Mouse (Mus musculus) CH12.LX (cell line): ENCODE measurements around the gene Krtap19-2. TPM values are rescaled to one million over a fixed set of nuclear protein-coding genes. Genes with fewer than 3 reads are reported as not detected.

Experiments
- DNase-seq: peaks from one replicate; pipeline ENCODE4 v3.0.0-alpha.2; 2013; ENCODE audit errors: extremely low read depth
- H3K27ac ChIP-seq: 2 replicates; pipeline ENCODE4 v1.5.1; 2012; ENCODE audit warnings: low read depth, mild to moderate bottlenecking, control low read depth, moderate library complexity; ENCODE audit not compliant: insufficient read depth
- H3K27me3 ChIP-seq: replicated peaks from 2 replicates; pipeline ENCODE3; 2012; ENCODE audit warnings: inconsistent platforms
- H3K36me3 ChIP-seq, 2 experiments: replicated peaks in 1 of 2; 2 replicates each; pipeline versions ENCODE3 to v1.6.1; 2012; ENCODE audit warnings: inconsistent platforms in 1 of 2, low read length in 1 of 2, mild to moderate bottlenecking in 1 of 2, mixed read lengths in 1 of 2, moderate library complexity in 1 of 2; ENCODE audit not compliant: control insufficient read depth in 1 of 2, insufficient read depth in 1 of 2
- H3K4me1 ChIP-seq, 2 experiments: 2 replicates each; pipeline ENCODE4 v1.6.1; 2012; ENCODE audit warnings: inconsistent platforms in 1 of 2, moderate library complexity in 1 of 2; ENCODE audit not compliant: insufficient read depth in 2 of 2, control insufficient read depth in 1 of 2
- H3K4me2 ChIP-seq: 2 replicates; pipeline ENCODE4 v1.6.1; 2012; ENCODE audit warnings: low read depth, mild to moderate bottlenecking, control low read depth; ENCODE audit not compliant: poor library complexity, insufficient read depth, severe bottlenecking
- H3K4me3 ChIP-seq, 3 experiments: fragments of 150-350 bp in 1 of 3; sonication (generic) in 1 of 3; replicated peaks in 1 of 3; 2 replicates each; pipeline versions ENCODE3 to v1.5.1; 2011 to 2012; ENCODE audit warnings: low read depth in 2 of 3, low read length in 2 of 3, mild to moderate bottlenecking in 2 of 3, moderate library complexity in 2 of 3, control low read depth in 1 of 3, improper control_type of control experiment in 1 of 3, inconsistent platforms in 1 of 3, mixed read lengths in 1 of 3; ENCODE audit not compliant: poor library complexity in 1 of 3
- H3K79me2 ChIP-seq: replicated peaks from 2 replicates; pipeline ENCODE4 v1.6.1; 2012; ENCODE audit warnings: mild to moderate bottlenecking, moderate library complexity; ENCODE audit not compliant: control insufficient read depth, poor library complexity, insufficient read depth, severe bottlenecking; ENCODE audit errors: extremely low read depth
- H3K9ac ChIP-seq: 2 replicates; pipeline ENCODE4 v1.6.1; 2012; ENCODE audit warnings: low read depth, mild to moderate bottlenecking, control low read depth, moderate library complexity; ENCODE audit not compliant: insufficient read depth
- H3K9me3 ChIP-seq: replicated peaks from 2 replicates; pipeline ENCODE3; 2012; ENCODE audit warnings: low read length, inconsistent platforms, mixed read lengths
- CHD2 ChIP-seq: IDR thresholded peaks from 2 replicates; pipeline ENCODE4 v1.6.1; 2011; ENCODE audit warnings: low read length, improper control_type of control experiment
- EP300 ChIP-seq: IDR thresholded peaks from 2 replicates; pipeline ENCODE4 v1.6.1; 2011; ENCODE audit warnings: low read length, improper control_type of control experiment
- ETS1 ChIP-seq: conservative IDR thresholded peaks from 2 replicates; pipeline ENCODE4 v1.6.1; 2012; ENCODE audit warnings: low read depth, mild to moderate bottlenecking, inconsistent platforms, low read length, improper control_type of control experiment, moderate library complexity
- GABPA ChIP-seq: IDR thresholded peaks from 2 replicates; pipeline ENCODE4 v1.6.1; 2012; ENCODE audit warnings: low read depth, low read length, improper control_type of control experiment, inconsistent platforms; ENCODE audit not compliant: insufficient replicate concordance
- HCFC1 ChIP-seq: IDR thresholded peaks from 2 replicates; pipeline ENCODE4 v1.6.1; 2012; ENCODE audit warnings: low read depth, mild to moderate bottlenecking, inconsistent platforms, low read length, improper control_type of control experiment
- KAT2A ChIP-seq: IDR thresholded peaks from 2 replicates; pipeline ENCODE4 v1.6.1; 2012; ENCODE audit warnings: low read length, improper control_type of control experiment, inconsistent platforms; ENCODE audit not compliant: insufficient replicate concordance
- NELFE ChIP-seq: IDR thresholded peaks from 2 replicates; pipeline ENCODE4 v1.6.1; 2011; ENCODE audit warnings: low read depth, low read length, improper control_type of control experiment
- PAX5 ChIP-seq: IDR thresholded peaks from 2 replicates; pipeline ENCODE4 v1.6.1; 2012; ENCODE audit warnings: low read length, inconsistent platforms, mixed read lengths
- RAD21 ChIP-seq: IDR thresholded peaks from 2 replicates; pipeline ENCODE4 v1.6.1; 2011; ENCODE audit warnings: low read depth, mild to moderate bottlenecking, low read length, improper control_type of control experiment, moderate library complexity
- TBP ChIP-seq: conservative IDR thresholded peaks from 2 replicates; pipeline ENCODE4 v1.6.1; 2011; ENCODE audit warnings: low read depth, low read length, improper control_type of control experiment
- TCF12 ChIP-seq: IDR thresholded peaks from 2 replicates; pipeline ENCODE4 v1.6.1; 2014; ENCODE audit warnings: low read depth, mild to moderate bottlenecking, inconsistent platforms, low read length, improper control_type of control experiment
- UBTF ChIP-seq: IDR thresholded peaks from 2 replicates; pipeline ENCODE4 v1.6.1; 2012; ENCODE audit warnings: low read depth, mild to moderate bottlenecking, inconsistent platforms, low read length, improper control_type of control experiment, moderate library complexity
- USF2 ChIP-seq: conservative IDR thresholded peaks from 2 replicates; pipeline ENCODE4 v1.6.1; 2011; ENCODE audit warnings: low read depth, low read length, improper control_type of control experiment
- ZNF384 ChIP-seq: IDR thresholded peaks from 2 replicates; pipeline ENCODE4 v1.6.1; 2012; ENCODE audit warnings: low read depth, low read length, improper control_type of control experiment, inconsistent platforms
- dilution Hi-C: fragments of 300-500 bp; cut with MboI; formaldehyde crosslinking; loops from 2 replicates; pipeline ENCODE4 v1.14.3; 2020; ENCODE audit warnings: low sequenced_read_pairs; ENCODE audit not compliant: extremely low pct_unique_long_range_greater_than_20kb, extremely low pct_ligation_motif_present
- in situ Hi-C: fragments of 300-500 bp; cut with MboI; formaldehyde crosslinking; loops from 3 replicates; pipeline ENCODE4 v1.14.3; 2019; ENCODE audit warnings: low sequenced_read_pairs, low pct_ligation_motif_present, low pct_unique_long_range_greater_than_20kb, mixed read lengths
- polyA plus RNA-seq: library from polyadenylated mRNA; unstranded; fragments of >175 nt; gene quantifications from 2 replicates; pipeline ENCODE4 v1.2.1, GENCODE M21; 2012; ENCODE audit warnings: low read depth; ENCODE audit not compliant: insufficient read length
- total RNA-seq, 2 experiments: library from RNA; depleted of rRNA; stranded (reverse); fragments of 300-350 nt in 1 of 2; fragments of >200 nt in 1 of 2; gene quantifications; 2 replicates each; pipeline ENCODE4 v1.2.3; 2012 to 2014

The Krtap19-2 gene
- total and polyA plus RNA-seq, 3 experiments = not detected

- peaks cover 45% of the 10 kb centered on the region for H3K9me3 ChIP-seq
- dilution Hi-C loops = no loop called here
Measured at GRCm38 (mm10) chr16:88886870-88887269, 12.8 kb upstream of the Krtap19-2 start.

GRCm38 (mm10) chr16:88884989-88885388 lies 10.9 kb upstream of the Krtap19-2 start, which contains the start of gene Krtap19-4:
TSS of gene Krtap19-4 (minus strand) at chr16:88885089.
- Histone ChIP-seq H3K4me3 (no peak within 1 kb of the TSS), H3K27ac (no peak within 1 kb of the TSS), H3K9ac (no peak within 1 kb of the TSS), H3K4me1 (no peaks in the 10 kb centered on the region), H3K9me3 (peaks cover 43% of the 10 kb centered on the region), H3K4me2 (no peak within 1 kb of the TSS), H3K79me2 (no peaks in the 10 kb centered on the region), H3K27me3 (no peaks in the 10 kb centered on the region), H3K36me3 (no peaks in the 10 kb centered on the region)
- TF ChIP-seq ETS1 (no peak), GABPA (no peak), EP300 (no peak), ZNF384 (no peak), USF2 (no peak), KAT2A (no peak), HCFC1 (no peak), NELFE (no peak), TBP (no peak), PAX5 (no peak)
- in situ Hi-C loops = no loop called here
- dilution Hi-C loops = no loop called here
- DNase-seq = no peak

More at GRCm38 (mm10) chr16:88886870-88887269, 12.8 kb upstream of the Krtap19-2 start:
- Histone ChIP-seq H3K4me2 (no peak overlapping the region), H3K79me2 (no peaks in the 10 kb centered on the region), H3K4me3 (no peak overlapping the region), H3K4me1 (no peaks in the 10 kb centered on the region), H3K27me3 (no peaks in the 10 kb centered on the region), H3K9ac (no peak overlapping the region), H3K27ac (no peak overlapping the region), H3K36me3 (no peaks in the 10 kb centered on the region)
- in situ Hi-C loops = no loop called here
- TF ChIP-seq RAD21 = no peak
- TF ChIP-seq HCFC1 = no peak
- no peak for TF ChIP-seq EP300
- no peak for DNase-seq

- dilution Hi-C loops = no loop called here
- no peaks in the 10 kb centered on the region for H3K4me1 ChIP-seq
- H3K4me2 ChIP-seq = no peak within 1 kb of the TSS
- H3K79me2 ChIP-seq = no peaks in the 10 kb centered on the region
- TF ChIP-seq CHD2 (no peak), TCF12 (no peak), UBTF (no peak)
- in situ Hi-C loops = no loop called here
- H3K36me3 ChIP-seq = no peaks in the 10 kb centered on the region
- no peak for DNase-seq
- H3K27me3 ChIP-seq = no peaks in the 10 kb centered on the region
- H3K9me3 ChIP-seq = peaks cover 21% of the 10 kb centered on the region
- H3K4me3 ChIP-seq = no peak within 1 kb of the TSS
- no peak within 1 kb of the TSS for H3K27ac ChIP-seq
- H3K9ac ChIP-seq = no peak within 1 kb of the TSS
Measured at GRCm38 (mm10) chr16:88877938-88878337, 3.9 kb upstream of the Krtap19-2 start, which contains the start of gene Krtap19-3. TSS of gene Krtap19-3 (minus strand) at chr16:88878038.
